Mouse (Mus musculus): ENCODE results near the gene Cdk11b. TPM values are rescaled to one million over a fixed set of nuclear protein-coding genes. Genes with fewer than 3 reads are reported as not detected.
"Not testable (repeated sequence)": the region's sequence is repeated elsewhere in the genome, so short reads cannot be mapped to it uniquely, and the experiment has no call there.

Gene Cdk11b
- total RNA-seq, 2 experiments from 2014 or later = 30.1 to 32.3 TPM

DNA sequence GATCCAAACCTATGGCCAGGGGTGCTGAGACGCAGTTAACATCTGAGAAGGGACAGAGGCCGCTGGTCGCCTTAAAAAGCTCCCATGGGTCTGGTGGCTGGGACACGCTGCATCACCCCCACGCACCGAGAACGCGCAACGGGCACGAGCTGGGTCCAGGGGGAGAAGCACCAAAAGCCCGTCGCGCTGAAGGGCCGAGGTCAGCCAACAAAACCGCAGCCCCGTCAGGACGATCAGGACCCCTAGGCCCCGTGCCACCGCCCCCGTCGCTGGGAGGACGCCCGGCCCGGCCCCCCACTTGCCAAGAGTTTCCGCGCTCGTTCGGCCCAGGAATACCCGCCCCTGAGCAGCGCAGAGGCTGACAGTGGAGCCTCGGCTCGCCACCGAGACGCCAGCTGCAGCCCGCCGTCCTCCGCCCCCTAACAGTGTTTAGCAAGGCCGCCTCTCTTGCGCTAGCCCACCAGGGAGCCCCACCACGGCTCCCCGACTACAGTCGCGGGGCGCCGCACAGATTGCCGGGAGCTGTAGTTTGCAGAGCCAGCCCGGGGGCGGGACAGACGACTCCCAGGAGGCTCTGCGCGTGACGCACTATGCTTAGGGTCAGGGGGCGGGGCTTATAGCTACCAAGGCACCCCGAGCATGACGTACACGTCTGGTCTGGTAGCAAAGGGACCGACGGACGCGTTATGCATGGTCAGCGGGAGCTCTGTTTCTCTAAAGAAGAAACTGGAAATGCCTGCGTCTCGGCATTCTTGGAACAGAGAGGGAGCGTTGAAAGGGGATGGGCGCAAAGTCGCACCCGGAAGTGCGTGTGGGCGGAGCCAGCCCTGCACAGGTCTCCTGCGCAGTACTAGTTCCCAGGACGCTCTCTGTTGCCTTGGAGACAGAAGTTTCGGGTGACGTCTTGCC lies 44.3 kb downstream of the Cdk11b start, which contains the start of gene Mib2:
Gene Mib2 (minus strand): TSS at position 510 of the 909 bp plus-strand sequence.
- DNase-seq = peak; percentile 97

DNA sequence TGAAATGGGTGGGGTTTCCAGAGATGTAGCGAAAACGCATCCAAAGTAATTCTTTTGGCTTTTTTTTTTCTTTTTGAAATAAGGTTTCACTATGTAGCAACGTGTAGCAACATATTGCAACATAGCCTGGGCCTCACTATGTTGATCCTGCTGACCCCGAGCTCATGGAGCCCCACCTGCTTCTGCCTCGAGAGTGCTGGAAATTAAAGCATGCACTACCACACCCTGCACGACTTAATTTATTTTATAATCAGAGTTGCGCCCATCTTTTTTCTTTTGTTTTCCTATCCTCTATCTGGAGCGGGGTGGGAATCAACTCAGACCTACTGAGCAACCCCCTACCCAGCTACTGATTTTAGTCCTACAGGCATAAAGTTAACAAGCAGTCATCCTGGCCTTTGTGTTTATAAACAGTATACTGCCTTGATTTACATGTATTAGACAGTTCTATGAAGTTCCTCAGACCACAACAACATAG lies 45.0 kb downstream of the Cdk11b start:
- no peak for DNase-seq

DNA sequence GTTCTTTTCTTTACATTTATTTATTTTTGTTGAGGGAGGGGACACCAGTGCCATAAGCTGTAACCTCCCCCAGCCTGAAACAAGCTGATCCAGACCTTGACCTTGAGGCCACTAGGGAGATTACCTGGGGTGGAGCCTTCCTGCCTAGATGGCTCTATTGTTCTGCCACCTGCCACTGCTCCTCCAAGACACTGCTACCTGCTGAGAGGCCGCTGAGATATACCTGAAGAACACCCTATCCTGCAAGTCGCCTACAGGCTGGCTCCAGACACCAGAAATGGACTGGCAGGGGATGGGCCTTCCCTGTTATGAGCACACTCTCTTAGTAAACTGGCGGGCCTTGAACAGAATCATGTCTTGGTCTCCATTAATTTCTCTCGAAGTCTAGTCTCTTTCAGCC lies 45.6 kb downstream of the Cdk11b start:
- not testable (repeated sequence) for DNase-seq

DNA sequence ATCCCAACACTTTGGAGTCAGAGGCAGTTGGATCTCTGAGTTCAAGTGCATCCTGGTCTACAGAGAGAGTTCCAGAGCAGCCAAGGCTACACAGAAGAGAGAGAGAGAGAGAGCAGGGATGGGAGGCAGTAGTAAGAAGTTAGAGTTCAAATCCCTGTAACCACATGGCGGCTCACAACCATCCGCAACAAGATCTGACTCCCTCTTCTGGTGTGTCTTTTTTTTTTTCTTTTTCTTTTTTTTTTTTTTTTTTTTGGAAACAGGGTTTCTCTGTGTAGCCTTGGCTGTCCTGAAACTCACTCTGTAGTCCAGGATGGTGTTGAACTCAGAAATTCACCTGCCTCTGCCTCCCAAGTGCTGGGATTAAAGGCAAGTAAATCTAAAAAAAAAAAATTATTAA lies 47.4 kb downstream of the Cdk11b start:
- DNase-seq = no peak

DNA sequence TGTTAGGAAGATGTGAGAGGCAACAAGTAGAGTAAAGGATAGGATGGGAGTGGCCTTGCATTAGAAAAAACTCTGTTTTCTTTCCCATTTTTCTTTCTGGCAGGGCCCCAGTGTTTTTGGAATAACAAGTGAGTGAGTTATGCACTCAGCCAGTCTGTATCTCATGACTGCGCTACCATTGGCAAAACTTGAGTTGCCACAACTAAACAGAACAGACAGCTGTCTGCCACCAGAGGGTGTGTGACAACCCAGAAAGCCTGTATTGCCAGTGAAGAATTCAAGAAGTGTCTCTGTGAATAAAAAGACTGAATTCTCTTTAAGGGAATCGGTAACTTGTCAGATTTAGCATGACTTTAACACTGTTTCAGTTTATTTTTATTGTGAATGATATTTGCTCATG lies 51.3 kb downstream of the Cdk11b start:
- DNase-seq = no peak

DNA sequence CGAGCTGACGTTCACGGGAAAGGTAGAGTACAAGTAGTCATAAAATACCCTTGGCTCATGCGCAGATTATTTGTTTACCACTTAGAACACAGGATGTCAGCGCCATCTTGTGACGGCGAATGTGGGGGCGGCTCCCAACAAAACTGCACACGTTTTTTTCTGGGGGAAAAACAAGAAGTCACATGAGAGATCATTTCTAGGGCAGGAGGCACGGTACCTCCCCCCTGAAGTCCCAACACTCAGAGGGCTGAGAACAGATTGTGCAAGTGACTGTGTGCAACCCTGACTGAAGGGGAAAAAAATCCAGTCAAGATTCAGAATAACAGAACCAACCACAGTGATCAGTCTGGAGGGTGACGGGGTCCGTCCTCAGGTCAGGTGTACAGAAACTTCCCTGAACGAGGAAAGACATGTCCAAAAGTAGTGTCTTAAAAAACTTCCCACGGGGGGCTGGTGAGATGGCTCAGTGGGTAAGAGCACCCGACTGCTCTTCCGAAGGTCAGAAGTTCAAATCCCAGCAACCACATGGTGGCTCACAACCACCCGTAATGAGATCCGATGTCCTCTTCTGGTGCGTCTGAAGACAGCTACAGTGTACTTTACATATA lies 59.1 kb downstream of the Cdk11b start:
- not testable (repeated sequence) for DNase-seq

DNA sequence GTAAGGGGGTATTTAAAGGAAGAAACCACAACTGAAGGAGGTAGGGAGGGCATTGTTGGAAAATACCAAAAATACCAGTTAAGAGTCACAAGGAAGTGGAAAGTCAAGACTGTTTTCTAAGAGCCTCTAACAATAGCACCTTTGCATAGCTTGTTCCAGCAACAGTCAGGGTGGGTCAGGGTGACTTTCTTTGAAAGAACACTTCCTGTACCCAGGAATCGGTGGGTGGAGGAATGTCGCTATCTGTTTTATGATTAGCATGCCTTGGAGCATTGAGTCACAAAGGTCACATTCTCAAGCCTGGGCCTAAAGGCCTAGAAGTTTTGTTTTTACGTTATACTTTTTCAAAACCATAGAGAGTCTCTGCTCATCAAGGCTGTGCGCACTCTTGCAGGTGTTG lies 63.1 kb downstream of the Cdk11b start:
- DNase-seq = not testable (repeated sequence)

DNA sequence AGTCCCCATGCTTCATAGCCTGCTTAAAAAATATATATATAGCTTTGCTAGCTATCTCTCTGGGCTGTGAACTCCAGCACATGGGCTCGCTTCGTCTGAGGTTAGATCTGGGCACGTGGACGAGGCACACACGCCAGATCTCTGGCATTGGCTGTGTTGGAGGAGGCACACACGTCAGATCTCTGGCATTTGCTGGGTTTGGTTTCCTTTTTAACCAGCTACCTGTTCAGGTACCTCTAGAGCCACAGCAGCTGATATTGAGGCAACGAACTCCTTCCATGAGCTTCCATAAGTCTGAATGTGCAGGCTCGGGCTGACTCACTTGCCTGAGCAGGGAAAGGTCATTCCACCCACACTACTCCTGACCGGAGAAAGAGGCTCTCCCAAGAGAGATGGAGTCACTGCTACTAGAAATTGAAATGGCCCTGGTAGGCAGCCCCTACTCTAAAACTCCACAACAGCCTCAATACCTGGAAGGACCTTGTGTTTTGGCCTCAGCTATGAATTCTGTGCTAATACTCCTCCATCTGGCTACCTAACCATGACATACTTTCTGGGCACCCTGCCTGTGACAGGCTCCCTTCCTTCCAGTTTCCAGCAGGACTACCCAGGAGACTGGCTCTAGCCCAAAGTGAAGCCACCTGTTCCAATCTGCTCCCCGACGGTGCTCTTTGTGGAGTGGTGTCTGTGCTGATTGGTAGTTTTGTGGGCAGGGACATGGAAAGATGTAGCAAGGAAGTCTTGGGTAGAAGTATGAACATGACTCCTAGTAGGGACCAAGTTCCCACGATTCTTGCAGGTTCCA lies 66.1 kb downstream of the Cdk11b start:
- no peak for DNase-seq

DNA sequence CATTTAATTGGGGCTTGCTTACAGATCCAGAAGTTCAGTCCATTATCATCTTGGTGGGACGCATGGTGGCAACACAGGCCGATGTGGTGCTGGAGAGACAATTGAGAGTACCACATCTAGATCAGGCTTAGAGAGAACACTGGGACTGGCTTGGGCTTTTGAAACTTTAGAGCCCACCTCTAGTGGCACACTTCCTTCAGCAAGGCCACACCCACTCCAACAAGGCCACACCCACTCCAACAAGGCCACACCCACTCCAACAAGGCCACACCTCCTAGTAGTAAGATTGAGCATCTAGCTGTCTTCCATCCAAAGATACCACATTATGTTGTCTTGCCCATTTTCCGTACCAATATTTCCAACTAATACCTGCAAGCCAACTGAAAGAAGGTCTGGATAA lies 67.8 kb downstream of the Cdk11b start:
- no peak for DNase-seq

DNA sequence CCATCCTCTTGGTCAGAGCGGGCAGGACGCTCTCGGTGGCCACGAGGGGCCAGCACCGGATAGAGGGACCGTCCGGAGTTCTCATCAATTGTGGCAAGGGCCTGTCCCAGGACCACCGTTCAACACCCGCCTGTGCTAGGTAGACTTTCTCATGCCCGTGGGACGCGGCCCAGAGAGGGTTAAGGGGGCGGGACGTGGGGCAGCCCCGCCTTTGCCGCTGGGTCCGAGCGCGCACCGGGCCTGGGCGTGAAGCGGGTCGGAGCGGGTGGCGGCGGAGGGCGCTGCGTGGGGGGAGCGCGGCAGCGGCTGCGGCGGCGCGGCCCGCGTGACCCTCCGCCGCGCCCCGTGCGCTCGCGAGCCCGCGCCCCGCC lies 69.4 kb downstream of the Cdk11b start, which contains the start of gene Fndc10:
Gene Fndc10 (plus strand): TSS at position 232 of the 371 bp plus-strand sequence.
- peak; percentile 67 for DNase-seq

DNA sequence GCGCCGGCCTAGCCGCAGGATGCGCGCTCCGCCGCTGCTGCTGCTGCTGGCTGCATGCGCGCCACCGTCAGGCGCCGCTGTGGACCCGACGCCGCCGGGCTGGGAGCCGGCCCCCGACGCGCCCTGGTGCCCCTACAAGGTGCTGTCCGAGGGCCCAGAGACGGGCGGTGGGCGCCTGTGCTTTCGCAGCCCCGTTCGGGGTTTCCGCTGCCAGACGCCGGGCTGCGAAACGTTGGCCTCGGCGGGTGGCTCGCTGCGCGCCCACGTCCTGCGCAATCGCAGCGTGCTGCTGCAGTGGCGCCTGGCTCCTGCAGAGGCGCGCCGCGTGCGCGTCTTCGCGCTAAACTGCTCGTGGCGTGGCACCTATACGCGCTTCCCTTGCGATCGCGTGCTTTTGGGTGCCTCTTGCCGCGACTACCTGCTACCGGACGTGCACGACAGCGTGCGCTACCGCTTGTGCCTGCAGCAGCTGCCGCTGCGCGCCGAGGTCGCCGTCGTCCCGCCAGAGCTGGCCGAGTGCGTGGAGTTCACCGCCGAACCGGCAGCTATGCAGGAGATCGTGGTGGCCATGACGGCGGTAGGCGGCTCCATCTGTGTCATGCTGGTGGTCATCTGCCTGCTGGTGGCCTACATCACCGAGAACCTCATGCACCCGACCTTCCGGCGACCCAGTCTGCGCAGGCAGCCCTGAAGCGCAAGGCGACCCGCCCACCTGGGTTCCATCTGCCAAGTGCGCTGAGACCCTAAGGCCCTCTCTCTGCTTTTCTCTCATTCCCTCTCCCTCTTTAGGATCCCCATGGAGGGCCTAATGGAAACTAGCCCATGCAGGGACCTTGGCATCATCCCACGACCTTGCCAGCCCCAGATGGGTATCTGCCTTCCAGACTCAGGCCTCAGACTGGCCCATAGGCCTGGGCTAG lies 70.1 kb downstream of the Cdk11b start:
- DNase-seq = peak; percentile 58

DNA sequence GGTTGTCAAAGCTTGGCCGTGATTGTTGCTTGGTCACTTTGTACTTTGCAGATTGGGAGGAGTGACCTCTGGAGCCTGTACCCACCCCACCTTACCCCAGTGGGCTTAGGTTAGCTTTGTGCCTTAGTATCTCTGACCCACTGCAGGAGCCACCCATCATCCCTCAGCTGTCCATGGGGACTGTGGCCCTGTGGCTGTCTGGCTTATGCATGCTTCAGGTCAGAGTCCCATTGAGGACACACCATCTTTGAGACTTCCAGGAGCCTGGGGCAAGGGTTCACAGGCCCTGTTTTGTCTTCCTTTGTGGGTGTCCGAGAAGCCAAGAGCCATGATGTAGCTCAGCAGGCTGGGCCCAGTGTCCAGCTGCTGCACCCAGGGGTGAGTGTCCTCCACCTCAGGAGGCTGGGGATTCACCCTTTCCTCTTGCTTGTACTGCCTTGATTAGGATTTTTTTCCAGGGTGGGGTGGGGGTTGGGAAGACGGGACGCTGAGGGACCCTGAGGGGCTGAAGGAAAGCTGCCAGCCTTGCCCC lies 70.9 kb downstream of the Cdk11b start:
- no peak for DNase-seq

DNA sequence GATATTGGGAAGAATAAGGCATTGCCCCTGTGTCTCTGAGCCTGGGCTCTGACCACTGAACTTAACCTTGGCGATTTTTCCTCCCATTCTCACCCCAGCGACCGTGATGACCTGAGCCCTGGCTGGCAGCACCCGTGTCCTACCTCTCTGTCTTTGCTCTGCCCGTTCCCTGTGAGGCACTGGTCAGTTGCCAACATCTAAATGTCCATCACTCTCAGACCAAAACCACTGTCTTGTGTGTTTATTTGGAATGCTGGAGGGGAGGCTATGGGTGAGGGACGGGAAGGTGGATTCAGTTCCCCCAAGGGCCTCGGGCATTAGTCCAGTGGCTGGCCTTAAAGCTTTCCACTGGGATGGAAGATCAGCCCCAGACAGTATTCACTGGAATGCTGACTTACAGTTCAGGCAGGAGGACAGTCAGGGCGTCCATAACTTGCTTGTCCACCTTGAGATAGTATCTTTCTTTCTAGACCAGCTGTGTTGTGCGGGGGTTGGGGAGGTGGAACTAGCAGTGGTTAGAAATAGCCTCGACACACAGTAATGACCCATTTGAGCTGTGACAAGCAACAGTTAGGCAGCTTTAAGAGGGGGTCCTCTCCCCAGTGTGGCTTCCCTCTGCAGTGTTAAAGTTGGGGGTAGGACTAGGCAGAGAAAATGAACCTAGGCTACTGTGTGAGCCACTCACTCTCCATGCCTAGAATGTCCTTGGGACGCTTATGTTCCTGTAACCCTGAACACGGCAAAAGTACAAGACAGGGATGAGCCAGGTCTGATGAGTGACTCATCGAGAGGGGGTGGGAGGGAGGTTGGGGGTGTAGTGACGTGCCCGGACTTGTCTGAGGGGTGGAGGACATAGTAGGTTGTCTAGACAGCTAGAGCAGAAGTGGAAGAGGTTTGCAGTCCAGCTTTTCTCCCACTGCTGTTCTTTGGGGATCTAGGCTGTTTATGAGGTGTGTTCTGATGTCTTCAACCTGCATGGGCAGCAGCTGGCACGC lies 71.9 kb downstream of the Cdk11b start:
- DNase-seq = no peak

Other genes with a start within 250 kb of the Cdk11b start
- not detected for gene Gabrd, start 226.7 kb upstream of the Cdk11b start, total RNA-seq (2021)
- gene Cfap74, start 215.7 kb upstream of the Cdk11b start, total RNA-seq (2021) = under 1 TPM; 0.25 to 0.33 TPM
- gene Tmem52, start 155.7 kb upstream of the Cdk11b start, total RNA-seq (2021) = not detected
- gene Gnb1, start 133.5 kb upstream of the Cdk11b start, total RNA-seq (2021) = 100 to 1,000 TPM; 386 to 391 TPM
- 10 to 100 TPM; 33.6 to 36.3 TPM for gene Nadk, start 62.5 kb upstream of the Cdk11b start, total RNA-seq (2021)
- gene Slc35e2, start 23.4 kb upstream of the Cdk11b start, total RNA-seq (2021) = 10 to 100 TPM; 15.6 to 16.5 TPM
- not detected for gene Gm10563, start 20.6 kb downstream of the Cdk11b start, total RNA-seq (2021)
- gene Mmp23, start 28.5 kb downstream of the Cdk11b start, total RNA-seq (2021) = 10 to 100 TPM; 32.3 to 33.1 TPM
- gene Mib2, start 44.3 kb downstream of the Cdk11b start, total RNA-seq (2021) = 10 to 100 TPM; 15.9 to 17.7 TPM
- 1 to 10 TPM; 3.5 to 4.7 TPM for gene Fndc10, start 69.5 kb downstream of the Cdk11b start, total RNA-seq (2021)
- gene Ssu72, start 79.9 kb downstream of the Cdk11b start, total RNA-seq (2021) = 10 to 100 TPM; 60.3 to 64.9 TPM
- under 1 TPM; 0.36 to 0.43 TPM for gene Tmem240, start 109.9 kb downstream of the Cdk11b start, total RNA-seq (2021)
- gene Atad3a, start 136.2 kb downstream of the Cdk11b start, total RNA-seq (2021) = 10 to 100 TPM; 82.7 to 89.7 TPM
- 10 to 100 TPM; 11.5 to 12.5 TPM for gene Vwa1, start 149.8 kb downstream of the Cdk11b start, total RNA-seq (2021)
- 1 to 10 TPM; 4.6 to 4.9 TPM for gene Tmem88b, start 161.0 kb downstream of the Cdk11b start, total RNA-seq (2021)
- gene Ankrd65, start 165.6 kb downstream of the Cdk11b start, total RNA-seq (2021) = not detected
- 10 to 100 TPM; 78.1 to 95.5 TPM for gene Mrpl20, start 178.0 kb downstream of the Cdk11b start, total RNA-seq (2021)
- gene Ccnl2, start 187.6 kb downstream of the Cdk11b start, total RNA-seq (2021) = 10 to 100 TPM; 58.2 to 59.4 TPM
- gene Aurkaip1, start 206.4 kb downstream of the Cdk11b start, total RNA-seq (2021) = 10 to 100 TPM; 78.9 to 84.2 TPM
- gene Mxra8, start 214.8 kb downstream of the Cdk11b start, total RNA-seq (2021) = 10 to 100 TPM; 49.4 to 49.5 TPM
- gene Dvl1, start 222.5 kb downstream of the Cdk11b start, total RNA-seq (2021) = 10 to 100 TPM; 32.8 to 33.2 TPM
- under 1 TPM; 0.14 to 0.20 TPM for gene Tas1r3, start 238.5 kb downstream of the Cdk11b start, total RNA-seq (2021)
- gene Cptp, start 244.6 kb downstream of the Cdk11b start, total RNA-seq (2021) = 10 to 100 TPM in 1 of 2 experiments, 1 to 10 TPM in 1; 6.6 to 11.2 TPM
- gene Ints11, start 244.7 kb downstream of the Cdk11b start, total RNA-seq (2021) = 10 to 100 TPM; 16.0 to 19.2 TPM

Data from heart, postnatal 4 days (tissue).